Mouse (Mus musculus): ENCODE data around the gene Slc13a2.

DNA sequence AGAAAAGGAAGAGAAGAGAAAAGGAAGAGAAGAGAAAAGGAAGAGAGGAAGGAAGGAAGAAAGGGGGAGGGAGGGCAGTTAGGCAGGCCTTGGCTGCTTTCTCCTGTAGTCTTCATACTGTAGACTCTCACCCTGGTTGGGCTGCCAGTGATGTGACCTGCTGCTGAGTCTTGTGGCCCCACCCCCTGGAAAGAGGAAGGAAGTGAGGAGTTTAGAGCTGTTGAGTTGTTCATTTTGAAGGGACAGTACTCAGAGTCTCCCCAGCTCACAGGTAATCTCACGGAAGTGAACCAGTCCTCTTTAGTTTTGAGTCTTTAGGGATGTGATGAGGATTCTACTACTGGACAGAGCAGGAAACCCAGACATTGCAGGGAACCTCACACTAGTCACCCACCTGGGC is 68.9 kb downstream of the Slc13a2 start:
- TF ChIP-seq CTCF (IDR thresholded peaks at IDR 0.05; ENCODE audit: low read depth, low read length) (no peak), POLR2A (IDR thresholded peaks at IDR 0.05; ENCODE audit: insufficient read depth, low read length) (no peak)

Data from ES-Bruce4 (cell line).